Mouse (Mus musculus) stomach, embryonic 16.5 days (tissue): ENCODE measurements around the gene Dusp19. TPM values are rescaled to one million over a fixed set of nuclear protein-coding genes. Genes with fewer than 3 reads are reported as not detected.

Experiments used
- ATAC-seq: fragments of 200-750 bp; cut with Nextera tagmentation; 2 replicates; pipeline ENCODE4 v1.8.0; 2017; ENCODE audit warnings: moderate number of reproducible peaks, moderate TSS enrichment; ENCODE audit not compliant: insufficient read depth, low FRiP score
- H3K27ac ChIP-seq: fragments of 300-500 bp; sonication (generic); 2 replicates; pipeline ENCODE4 v1.5.1; 2014; ENCODE audit warnings: low read length
- H3K27me3 ChIP-seq: fragments of 300-500 bp; sonication (generic); 2 replicates; pipeline ENCODE4 v1.6.1; 2014; ENCODE audit warnings: low read length, control low read depth, mixed read lengths; ENCODE audit not compliant: control insufficient read depth, insufficient read depth
- H3K36me3 ChIP-seq: fragments of 300-500 bp; sonication (generic); 2 replicates; pipeline ENCODE4 v1.6.1; 2014; ENCODE audit warnings: low read length; ENCODE audit not compliant: control insufficient read depth, insufficient read depth
- H3K4me1 ChIP-seq: fragments of 300-500 bp; sonication (generic); 2 replicates; pipeline ENCODE4 v1.6.1; 2014; ENCODE audit warnings: low read length, control low read depth, mixed read lengths; ENCODE audit not compliant: control insufficient read depth, insufficient read depth
- H3K4me2 ChIP-seq: fragments of 300-500 bp; sonication (generic); 2 replicates; pipeline ENCODE4 v1.6.1; 2014; ENCODE audit warnings: low read depth, low read length, mixed read lengths
- H3K4me3 ChIP-seq: fragments of 300-500 bp; sonication (generic); replicated peaks from 2 replicates; pipeline ENCODE4 v1.5.1; 2014; ENCODE audit warnings: mild to moderate bottlenecking, low read length
- H3K9ac ChIP-seq: fragments of 300-500 bp; sonication (generic); 2 replicates; pipeline ENCODE4 v1.6.1; 2014; ENCODE audit warnings: low read length
- H3K9me3 ChIP-seq: fragments of 300-500 bp; sonication (generic); replicated peaks from 2 replicates; pipeline ENCODE4 v1.6.1; 2016; ENCODE audit warnings: low read length, control low read depth; ENCODE audit not compliant: control insufficient read depth
- WGBS: fragments of 180-500 bp; shearing (Covaris S2); extraction: QIAGEN DNeasy Blood & Tissue Kit; methylation state at CpG from one replicate; pipeline ENCODE4 v1.1.7; 2014; 5-methylcytosine and 5-hydroxymethylcytosine counted together
- polyA plus RNA-seq: library from polyadenylated mRNA; unstranded; fragments of >200 nt; fragmentation: Nextera tagmentation; extraction: Ambion mirVana; gene quantifications from 2 replicates; pipeline ENCODE4 v1.2.1, GENCODE M21; 2015

Gene Dusp19
- polyA plus RNA-seq, 1 experiment from 2014 or later = 16.7 TPM

- Histone ChIP-seq H3K27me3 (no peaks in the 10 kb centered on the region), H3K9me3 (no peaks in the 10 kb centered on the region), H3K36me3 (no peaks in the 10 kb centered on the region), H3K9ac (no peak overlapping the region), H3K27ac (no peak overlapping the region), H3K4me3 (no peak overlapping the region), H3K4me2 (no peak overlapping the region), H3K4me1 (no peaks in the 10 kb centered on the region)
- ATAC-seq = no peak
- WGBS = 70% methylated on average over 4 of the region's 4 CpGs
Measured at GRCm38 (mm10) chr2:80594215-80594918, 22.5 kb upstream of the Dusp19 start.

- H3K27me3 ChIP-seq = no peaks in the 10 kb centered on the region
- H3K4me2 ChIP-seq = no peak overlapping the region
- H3K27ac ChIP-seq = no peak overlapping the region
- H3K4me1 ChIP-seq = no peaks in the 10 kb centered on the region
- no peaks in the 10 kb centered on the region for H3K9me3 ChIP-seq
- no peaks in the 10 kb centered on the region for H3K36me3 ChIP-seq
- H3K9ac ChIP-seq = no peak overlapping the region
- 73% methylated on average over 5 of the region's 5 CpGs for WGBS
- H3K4me3 ChIP-seq = no peak overlapping the region
- no peak for ATAC-seq
Measured at GRCm38 (mm10) chr2:80596960-80597359, 19.9 kb upstream of the Dusp19 start.

GRCm38 (mm10) chr2:80599850-80600249, 17.0 kb upstream of the Dusp19 start:
- WGBS = 87% methylated on average over 3 of the region's 3 CpGs
- H3K4me3 ChIP-seq = no peak overlapping the region
- no peaks in the 10 kb centered on the region for H3K4me1 ChIP-seq
- ATAC-seq = no peak
- no peak overlapping the region for H3K4me2 ChIP-seq
- no peak overlapping the region for H3K27ac ChIP-seq
- H3K9ac ChIP-seq = no peak overlapping the region
- H3K27me3 ChIP-seq = no peaks in the 10 kb centered on the region
- no peaks in the 10 kb centered on the region for H3K36me3 ChIP-seq
- H3K9me3 ChIP-seq = no peaks in the 10 kb centered on the region

GRCm38 (mm10) chr2:80600611-80601010, 16.2 kb upstream of the Dusp19 start:
- Histone ChIP-seq H3K4me3 (no peak overlapping the region), H3K36me3 (no peaks in the 10 kb centered on the region), H3K27ac (no peak overlapping the region), H3K9me3 (no peaks in the 10 kb centered on the region), H3K9ac (no peak overlapping the region), H3K4me2 (no peak overlapping the region), H3K4me1 (no peaks in the 10 kb centered on the region), H3K27me3 (no peaks in the 10 kb centered on the region)
- ATAC-seq = no peak

GRCm38 (mm10) chr2:80602756-80603155, 14.1 kb upstream of the Dusp19 start:
- H3K4me3 ChIP-seq = no peak overlapping the region
- H3K27me3 ChIP-seq = no peaks in the 10 kb centered on the region
- no peaks in the 10 kb centered on the region for H3K36me3 ChIP-seq
- 93% methylated on average over 13 of the region's 13 CpGs for WGBS
- no peak for ATAC-seq
- H3K4me2 ChIP-seq = no peak overlapping the region
- no peak overlapping the region for H3K27ac ChIP-seq
- no peak overlapping the region for H3K9ac ChIP-seq
- no peaks in the 10 kb centered on the region for H3K4me1 ChIP-seq
- no peaks in the 10 kb centered on the region for H3K9me3 ChIP-seq

- Histone ChIP-seq H3K4me3 (no peak overlapping the region), H3K36me3 (no peaks in the 10 kb centered on the region), H3K4me2 (no peak overlapping the region), H3K4me1 (no peaks in the 10 kb centered on the region), H3K9ac (no peak overlapping the region), H3K9me3 (no peaks in the 10 kb centered on the region), H3K27me3 (no peaks in the 10 kb centered on the region), H3K27ac (no peak overlapping the region)
- ATAC-seq = no peak
- WGBS = 91% methylated on average over 19 of the region's 19 CpGs
Measured at GRCm38 (mm10) chr2:80603771-80604426, 12.9 kb upstream of the Dusp19 start.

- H3K9ac ChIP-seq = no peak overlapping the region
- no peak overlapping the region for H3K4me3 ChIP-seq
- no peak for ATAC-seq
- WGBS = 38% methylated on average over 1 of the region's 1 CpGs
- no peaks in the 10 kb centered on the region for H3K36me3 ChIP-seq
- H3K9me3 ChIP-seq = no peaks in the 10 kb centered on the region
- H3K4me2 ChIP-seq = no peak overlapping the region
- H3K27ac ChIP-seq = no peak overlapping the region
- H3K27me3 ChIP-seq = no peaks in the 10 kb centered on the region
- no peaks in the 10 kb centered on the region for H3K4me1 ChIP-seq
Measured at GRCm38 (mm10) chr2:80612286-80612685, 4.6 kb upstream of the Dusp19 start.

GRCm38 (mm10) chr2:80612796-80613195, 4.0 kb upstream of the Dusp19 start:
- Histone ChIP-seq H3K27ac (no peak overlapping the region), H3K27me3 (no peaks in the 10 kb centered on the region), H3K36me3 (no peaks in the 10 kb centered on the region), H3K9me3 (no peaks in the 10 kb centered on the region), H3K9ac (no peak overlapping the region), H3K4me1 (0 out of 2 replicates have a peak, but pooled peaks cover under 1% of the 10 kb centered on the region), H3K4me3 (no peak overlapping the region), H3K4me2 (no peak overlapping the region)
- 49% methylated on average over 2 of the region's 2 CpGs for WGBS
- ATAC-seq = no peak

GRCm38 (mm10) chr2:80618991-80619390, 2.1 kb downstream of the Dusp19 start:
- Histone ChIP-seq H3K27me3 (no peaks in the 10 kb centered on the region), H3K4me2 (no peak overlapping the region), H3K9me3 (no peaks in the 10 kb centered on the region), H3K4me1 (0 out of 2 replicates have a peak, but pooled peaks cover 3% of the 10 kb centered on the region), H3K9ac (no peak overlapping the region), H3K4me3 (no peak overlapping the region), H3K27ac (no peak overlapping the region), H3K36me3 (no peaks in the 10 kb centered on the region)
- ATAC-seq = no peak
- WGBS = 83% methylated on average over 3 of the region's 3 CpGs
